Mouse (Mus musculus) lung, embryonic 16.5 days (tissue): Measurements from ENCODE around the gene Psma5. TPM values are rescaled to one million over a fixed set of nuclear protein-coding genes. Genes with fewer than 3 reads are reported as not detected.
A peak's percentile ranks its signal among the peaks of the same experiment; 100 is the strongest.
"Not testable (repeated sequence)": the region's sequence is repeated elsewhere in the genome, so short reads cannot be mapped to it uniquely, and the experiment has no call there.

Experiments used
- ATAC-seq: fragments of 200-750 bp; cut with Nextera tagmentation; 2 replicates; pipeline ENCODE4 v1.8.0; 2017; ENCODE audit warnings: low read depth, mild to moderate bottlenecking, moderate library complexity
- H3K27ac ChIP-seq: fragments of 300-500 bp; sonication (generic); 2 replicates; pipeline ENCODE4 v1.5.1; 2014; ENCODE audit warnings: mild to moderate bottlenecking, control low read depth, low read length
- H3K27me3 ChIP-seq: fragments of 300-500 bp; sonication (generic); 2 replicates; pipeline ENCODE4 v1.6.1; 2014; ENCODE audit warnings: low read depth, low read length, mixed read lengths; ENCODE audit not compliant: control insufficient read depth, insufficient read depth
- H3K36me3 ChIP-seq: fragments of 300-500 bp; sonication (generic); 2 replicates; pipeline ENCODE4 v1.6.1; 2014; ENCODE audit warnings: low read length; ENCODE audit not compliant: control insufficient read depth, insufficient read depth
- H3K4me1 ChIP-seq: fragments of 300-500 bp; sonication (generic); replicated peaks from 2 replicates; pipeline ENCODE4 v1.6.1; 2014; ENCODE audit warnings: low read length, mixed read lengths; ENCODE audit not compliant: control insufficient read depth, insufficient read depth
- H3K4me2 ChIP-seq: fragments of 300-500 bp; sonication (generic); 2 replicates; pipeline ENCODE4 v1.6.1; 2014; ENCODE audit warnings: low read depth, low read length, control low read depth
- H3K4me3 ChIP-seq: fragments of 300-500 bp; sonication (generic); 2 replicates; pipeline ENCODE4 v1.5.1; 2014; ENCODE audit warnings: mild to moderate bottlenecking, low read length, control low read depth
- H3K9ac ChIP-seq: fragments of 300-500 bp; sonication (generic); 2 replicates; pipeline ENCODE4 v1.6.1; 2014; ENCODE audit warnings: low read length, control low read depth
- H3K9me3 ChIP-seq: fragments of 300-500 bp; sonication (generic); 2 replicates; pipeline ENCODE4 v1.6.1; 2016; ENCODE audit warnings: low read length; ENCODE audit not compliant: control insufficient read depth
- WGBS: fragments of 180-500 bp; shearing (Covaris S2); extraction: QIAGEN DNeasy Blood & Tissue Kit; methylation state at CpG from one replicate; pipeline ENCODE4 v1.1.7; 2014; 5-methylcytosine and 5-hydroxymethylcytosine counted together
- polyA plus RNA-seq: library from polyadenylated mRNA; unstranded; fragments of >200 nt; fragmentation: Nextera tagmentation; extraction: Ambion mirVana; gene quantifications from 2 replicates; pipeline ENCODE4 v1.2.1, GENCODE M21; 2015

The Psma5 gene
- polyA plus RNA-seq, 1 experiment from 2014 or later = 254 TPM

GRCm38 (mm10) chr3:108220661-108221060 lies 36.1 kb upstream of the Psma5 start:
- H3K4me1 ChIP-seq = no peaks in the 10 kb centered on the region
- no peak overlapping the region for H3K9ac ChIP-seq
- 66% methylated on average over 3 of the region's 3 CpGs for WGBS
- no peaks in the 10 kb centered on the region for H3K9me3 ChIP-seq
- no peaks in the 10 kb centered on the region for H3K36me3 ChIP-seq
- peaks cover 19% of the 10 kb centered on the region for H3K27me3 ChIP-seq
- no peak overlapping the region for H3K4me3 ChIP-seq
- H3K4me2 ChIP-seq = no peak overlapping the region
- ATAC-seq = no peak
- no peak overlapping the region for H3K27ac ChIP-seq

GRCm38 (mm10) chr3:108225711-108226557 lies 30.8 kb upstream of the Psma5 start:
- WGBS = 3% methylated on average over 52 of the region's 67 CpGs
- Histone ChIP-seq H3K9ac (peak overlapping the region; percentile 61), H3K27ac (no peak overlapping the region), H3K4me1 (peaks cover 4% of the 10 kb centered on the region; the same call in 1 of the 2 replicates), H3K9me3 (no peaks in the 10 kb centered on the region), H3K36me3 (no peaks in the 10 kb centered on the region), H3K4me3 (peak overlapping the region; percentile 51), H3K27me3 (peaks cover 37% of the 10 kb centered on the region), H3K4me2 (peak overlapping the region; percentile 69)
- peak; percentile 49; the same call in 1 of the 2 replicates for ATAC-seq

- Histone ChIP-seq H3K9me3 (no peaks in the 10 kb centered on the region), H3K4me2 (peak within 1 kb of the TSS; percentile 69), H3K9ac (peak within 1 kb of the TSS; percentile 61), H3K27ac (no peak within 1 kb of the TSS), H3K36me3 (no peaks in the 10 kb centered on the region), H3K4me3 (peak within 1 kb of the TSS; percentile 51), H3K27me3 (peaks cover 37% of the 10 kb centered on the region), H3K4me1 (peaks cover 4% of the 10 kb centered on the region; the same call in 1 of the 2 replicates)
- WGBS = 5% methylated on average over 41 of the region's 44 CpGs
- ATAC-seq = peak; percentile 47; the same call in 1 of the 2 replicates
Observed at GRCm38 (mm10) chr3:108226558-108227350, 30.0 kb upstream of the Psma5 start, which contains the start of gene Sypl2. Gene Sypl2 (minus strand): TSS chr3:108226648.

- peaks cover 33% of the 10 kb centered on the region for H3K27me3 ChIP-seq
- ATAC-seq = no peak
Observed at GRCm38 (mm10) chr3:108227521-108227920, 29.2 kb upstream of the Psma5 start.

GRCm38 (mm10) chr3:108231646-108232045 lies 25.1 kb upstream of the Psma5 start:
- no peaks in the 10 kb centered on the region for H3K36me3 ChIP-seq
- no peak overlapping the region for H3K4me2 ChIP-seq
- H3K9me3 ChIP-seq = no peaks in the 10 kb centered on the region
- no peak overlapping the region for H3K27ac ChIP-seq
- WGBS = 56% methylated on average over 4 of the region's 4 CpGs
- no peak for ATAC-seq
- peaks cover 10% of the 10 kb centered on the region for H3K27me3 ChIP-seq
- no peak overlapping the region for H3K4me3 ChIP-seq
- no peak overlapping the region for H3K9ac ChIP-seq
- H3K4me1 ChIP-seq = no peaks in the 10 kb centered on the region

More at GRCm38 (mm10) chr3:108227521-108227920, 29.2 kb upstream of the Psma5 start:
- 79% methylated on average over 2 of the region's 2 CpGs for WGBS
- Histone ChIP-seq H3K9me3 (no peaks in the 10 kb centered on the region), H3K27ac (no peak overlapping the region), H3K36me3 (no peaks in the 10 kb centered on the region), H3K4me1 (peaks cover 4% of the 10 kb centered on the region; the same call in 1 of the 2 replicates), H3K4me2 (no peak overlapping the region), H3K9ac (no peak overlapping the region), H3K4me3 (no peak overlapping the region)

GRCm38 (mm10) chr3:108237474-108238102 lies 19.1 kb upstream of the Psma5 start:
- not testable (repeated sequence) for H3K9me3 ChIP-seq, H3K9ac ChIP-seq, H3K4me2 ChIP-seq, ATAC-seq, H3K27me3 ChIP-seq, H3K36me3 ChIP-seq, H3K4me3 ChIP-seq, H3K4me1 ChIP-seq, H3K27ac ChIP-seq
- 77% methylated on average over 4 of the region's 4 CpGs for WGBS

- no peaks in the 10 kb centered on the region for H3K27me3 ChIP-seq
- ATAC-seq = no peak
- WGBS = 84% methylated on average over 3 of the region's 3 CpGs
Observed at GRCm38 (mm10) chr3:108241243-108241839, 15.4 kb upstream of the Psma5 start.

GRCm38 (mm10) chr3:108246857-108247256 lies 9.9 kb upstream of the Psma5 start:
- Histone ChIP-seq H3K27ac (no peak overlapping the region), H3K9ac (no peak overlapping the region), H3K4me3 (no peak overlapping the region), H3K4me1 (no peaks in the 10 kb centered on the region), H3K27me3 (no peaks in the 10 kb centered on the region), H3K4me2 (no peak overlapping the region), H3K9me3 (no peaks in the 10 kb centered on the region), H3K36me3 (no peaks in the 10 kb centered on the region)
- WGBS = 83% methylated on average over 2 of the region's 2 CpGs
- no peak for ATAC-seq

More at GRCm38 (mm10) chr3:108241243-108241839, 15.4 kb upstream of the Psma5 start:
- no peak overlapping the region for H3K4me3 ChIP-seq
- no peak overlapping the region for H3K9ac ChIP-seq
- no peaks in the 10 kb centered on the region for H3K4me1 ChIP-seq
- no peak overlapping the region for H3K27ac ChIP-seq
- H3K9me3 ChIP-seq = no peaks in the 10 kb centered on the region
- H3K36me3 ChIP-seq = no peaks in the 10 kb centered on the region
- H3K4me2 ChIP-seq = no peak overlapping the region
